Mouse (Mus musculus) myocyte (in vitro differentiated cells): ENCODE results near the gene Alb. TPM values are rescaled to one million over a fixed set of nuclear protein-coding genes. Genes with fewer than 3 reads are reported as not detected.

ENCODE experiments used
- H3K27me3 ChIP-seq: one replicate; pipeline ENCODE4 v1.6.1; 2011; ENCODE audit not compliant: control insufficient read depth, insufficient read depth, insufficient read length
- H3K36me3 ChIP-seq: one replicate; pipeline ENCODE4 v1.6.1; 2011; ENCODE audit not compliant: control insufficient read depth, insufficient read depth
- H3K4me2 ChIP-seq: one replicate; pipeline ENCODE4 v1.6.1; 2011; ENCODE audit warnings: low read depth, control low read depth
- H3K4me3 ChIP-seq: one replicate; pipeline ENCODE4 v1.5.1; 2011; ENCODE audit warnings: mild to moderate bottlenecking, control low read depth, moderate library complexity
- H3K79me2 ChIP-seq: one replicate; pipeline ENCODE4 v1.6.1; 2011; ENCODE audit not compliant: control insufficient read depth, insufficient read depth
- H3ac ChIP-seq: one replicate; pipeline ENCODE4 v1.6.1; 2011; ENCODE audit not compliant: control insufficient read depth, insufficient read length
- CEBPB ChIP-seq: IDR thresholded peaks from 2 replicates; pipeline ENCODE4 v1.6.1; 2011; ENCODE audit warnings: mild to moderate bottlenecking, moderate library complexity; ENCODE audit not compliant: poor library complexity, insufficient read depth, severe bottlenecking
- E2F4 ChIP-seq: IDR thresholded peaks from one replicate; pipeline ENCODE4 v1.6.1; 2011; ENCODE audit warnings: mild to moderate bottlenecking, control low read depth, moderate library complexity; ENCODE audit not compliant: insufficient read depth
- MAX ChIP-seq: IDR thresholded peaks from one replicate; pipeline ENCODE4 v1.6.1; 2011; ENCODE audit warnings: low read depth, mild to moderate bottlenecking, control low read depth
- MYOD1 ChIP-seq, 3 experiments: IDR thresholded peaks; one replicate each; pipeline ENCODE4 v1.6.1; 2011; ENCODE audit warnings: control low read depth in 2 of 3, low read depth in 2 of 3, mild to moderate bottlenecking in 2 of 3, moderate library complexity in 1 of 3; ENCODE audit not compliant: insufficient read length in 2 of 3, control insufficient read depth in 1 of 3
- MYOG ChIP-seq, 3 experiments: IDR thresholded peaks; one replicate each; pipeline ENCODE4 v1.6.1; 2011; ENCODE audit warnings: control low read depth in 2 of 3, low read depth in 2 of 3, mild to moderate bottlenecking in 2 of 3; ENCODE audit not compliant: insufficient read length in 2 of 3, control insufficient read depth in 1 of 3, insufficient read depth in 1 of 3
- POLR2A ChIP-seq: IDR thresholded peaks from one replicate; pipeline ENCODE4 v1.6.1; 2011; ENCODE audit warnings: low read depth, mild to moderate bottlenecking, control low read depth, moderate library complexity; ENCODE audit not compliant: insufficient read length
- POLR2AphosphoS2 ChIP-seq: IDR thresholded peaks from one replicate; pipeline ENCODE4 v1.6.1; 2011; ENCODE audit warnings: low read depth, control low read depth; ENCODE audit not compliant: insufficient read length
- REST ChIP-seq: IDR thresholded peaks from one replicate; pipeline ENCODE4 v1.6.1; 2011; ENCODE audit warnings: mild to moderate bottlenecking, control low read depth, moderate library complexity; ENCODE audit not compliant: insufficient read depth, insufficient read length
- SRF ChIP-seq: IDR thresholded peaks from one replicate; pipeline ENCODE4 v1.6.1; 2011; ENCODE audit warnings: low read depth; ENCODE audit not compliant: control insufficient read depth, insufficient read length
- TCF12 ChIP-seq: IDR thresholded peaks from one replicate; pipeline ENCODE4 v1.6.1; 2011; ENCODE audit warnings: mild to moderate bottlenecking, control low read depth; ENCODE audit not compliant: poor library complexity, insufficient read depth, severe bottlenecking
- TCF3 ChIP-seq: IDR thresholded peaks from one replicate; pipeline ENCODE4 v1.6.1; 2011; ENCODE audit warnings: low read depth, control low read depth; ENCODE audit not compliant: insufficient read length
- USF1 ChIP-seq: IDR thresholded peaks from one replicate; pipeline ENCODE4 v1.6.1; 2011; ENCODE audit warnings: low read depth, mild to moderate bottlenecking, control low read depth, moderate library complexity
- polyA plus RNA-seq: library from polyadenylated mRNA; unstranded; fragments of >200 nt; fragmentation: generic; extraction: Trizol; gene quantifications from one replicate; pipeline ENCODE4 v1.2.1, GENCODE M21; 2012; ENCODE audit warnings: missing spikeins

Gene Alb
- polyA plus RNA-seq, 1 experiment = not detected

DNA sequence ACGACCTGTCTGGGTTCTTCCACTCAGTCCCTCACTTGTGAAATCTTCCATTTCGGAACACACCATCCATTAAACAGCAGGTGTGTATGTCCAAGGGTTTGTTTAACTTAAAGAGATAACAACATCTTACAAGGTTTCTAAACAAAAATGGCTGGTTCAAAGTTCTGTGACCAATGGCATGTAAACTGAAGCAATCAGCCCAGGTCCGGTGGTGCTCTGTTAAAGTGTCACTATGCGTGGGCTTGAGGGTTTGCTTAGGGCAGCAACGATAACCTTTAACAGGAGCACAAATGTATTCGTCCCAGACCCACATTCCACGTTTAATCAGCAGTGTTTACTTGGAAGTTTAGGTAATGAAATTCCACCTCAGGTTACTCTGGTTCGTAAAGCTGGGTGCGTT, 29.6 kb upstream of the Alb start:
- Histone ChIP-seq H3K36me3 (no peaks in the 10 kb centered on the region), H3K27me3 (peaks cover 8% of the 10 kb centered on the region), H3K4me2 (no peak overlapping the region), H3ac (no peak overlapping the region), H3K79me2 (no peaks in the 10 kb centered on the region), H3K4me3 (no peak overlapping the region)
- TF ChIP-seq CEBPB (no peak), REST (no peak), TCF12 (no peak), POLR2AphosphoS2 (no peak), TCF3 (no peak), E2F4 (no peak), MYOD1 (IDR thresholded peaks at IDR 0.05; ENCODE audit: control insufficient read depth in 1 of 3, insufficient read length in 2 of 3, low read depth in 2 of 3) (no peak), POLR2A (no peak)

DNA sequence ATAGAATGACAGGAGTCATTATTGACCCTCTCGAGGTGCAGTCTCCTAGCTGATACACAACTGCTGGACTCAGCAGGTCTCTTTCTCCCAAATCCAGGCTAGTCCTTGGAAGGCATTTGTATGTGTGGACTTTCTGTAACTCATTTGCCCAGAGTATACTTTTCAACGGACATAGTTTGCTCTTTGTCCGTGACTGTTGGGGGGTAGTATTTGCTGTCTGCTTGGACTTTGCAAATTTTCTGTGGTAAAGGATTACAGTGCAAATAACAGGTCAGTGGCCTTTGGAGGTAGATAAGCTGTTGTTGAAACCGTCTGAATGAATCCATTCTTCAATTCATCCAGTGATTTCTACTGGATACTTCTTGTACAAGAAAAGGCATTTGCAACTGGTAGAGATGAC, 21.5 kb upstream of the Alb start:
- Histone ChIP-seq H3K36me3 (no peaks in the 10 kb centered on the region), H3K27me3 (no peaks in the 10 kb centered on the region), H3K4me3 (no peak overlapping the region), H3K4me2 (no peak overlapping the region), H3K79me2 (no peaks in the 10 kb centered on the region), H3ac (no peak overlapping the region)
- TF ChIP-seq POLR2A (no peak), USF1 (no peak), REST (no peak), TCF3 (no peak), MAX (no peak), CEBPB (no peak)

DNA sequence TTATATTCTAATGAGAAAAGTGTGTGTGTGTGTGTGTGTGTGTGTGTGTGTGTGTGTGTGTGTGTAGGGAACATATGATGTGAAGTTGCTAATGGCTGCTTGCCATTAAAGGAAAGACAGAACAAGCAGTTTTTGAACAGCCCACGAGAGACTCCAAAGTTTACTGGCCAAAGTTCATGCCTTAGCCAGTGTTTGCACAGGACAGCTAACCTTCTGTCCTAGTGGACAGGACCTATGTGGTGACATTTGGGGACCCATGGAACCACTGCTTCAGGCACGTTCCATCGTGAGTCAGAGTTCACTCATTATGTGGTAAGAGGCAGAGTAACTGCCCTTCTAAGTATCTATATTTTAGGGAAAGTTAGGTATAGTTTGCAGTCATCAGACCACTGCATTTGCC, 13.1 kb upstream of the Alb start:
- no peaks in the 10 kb centered on the region for H3K36me3 ChIP-seq
- H3K4me3 ChIP-seq = no peak overlapping the region
- H3ac ChIP-seq = no peak overlapping the region
- no peaks in the 10 kb centered on the region for H3K27me3 ChIP-seq
- no peaks in the 10 kb centered on the region for H3K79me2 ChIP-seq
- TF ChIP-seq SRF = no peak
- no peak for TF ChIP-seq POLR2A
- no peak for TF ChIP-seq POLR2AphosphoS2
- TF ChIP-seq TCF12 = no peak
- TF ChIP-seq MYOG (IDR thresholded peaks at IDR 0.05; ENCODE audit: control insufficient read depth in 1 of 3, insufficient read depth in 1 of 3, insufficient read length in 2 of 3, low read depth in 2 of 3) = no peak
- TF ChIP-seq TCF3 = no peak
- TF ChIP-seq USF1 = no peak
- no peak for TF ChIP-seq MYOD1 (IDR thresholded peaks at IDR 0.05; ENCODE audit: control insufficient read depth in 1 of 3, insufficient read length in 2 of 3, low read depth in 2 of 3)
- no peak overlapping the region for H3K4me2 ChIP-seq

- TF ChIP-seq MYOG (IDR thresholded peaks at IDR 0.05; ENCODE audit: control insufficient read depth in 1 of 3, insufficient read depth in 1 of 3, insufficient read length in 2 of 3, low read depth in 2 of 3) (no peak), CEBPB (no peak), E2F4 (no peak), TCF3 (no peak), POLR2A (no peak), MAX (no peak), POLR2AphosphoS2 (no peak), MYOD1 (IDR thresholded peaks at IDR 0.05; ENCODE audit: control insufficient read depth in 1 of 3, insufficient read length in 2 of 3, low read depth in 2 of 3) (no peak), USF1 (no peak), REST (no peak), TCF12 (no peak), SRF (no peak)
- no peak overlapping the region for H3K4me3 ChIP-seq
- no peak overlapping the region for H3K4me2 ChIP-seq
- no peaks in the 10 kb centered on the region for H3K36me3 ChIP-seq
- no peaks in the 10 kb centered on the region for H3K79me2 ChIP-seq
- H3ac ChIP-seq = no peak overlapping the region
- H3K27me3 ChIP-seq = no peaks in the 10 kb centered on the region
Measured at GRCm38 (mm10) chr5:90449961-90450360, 10.7 kb upstream of the Alb start.

DNA sequence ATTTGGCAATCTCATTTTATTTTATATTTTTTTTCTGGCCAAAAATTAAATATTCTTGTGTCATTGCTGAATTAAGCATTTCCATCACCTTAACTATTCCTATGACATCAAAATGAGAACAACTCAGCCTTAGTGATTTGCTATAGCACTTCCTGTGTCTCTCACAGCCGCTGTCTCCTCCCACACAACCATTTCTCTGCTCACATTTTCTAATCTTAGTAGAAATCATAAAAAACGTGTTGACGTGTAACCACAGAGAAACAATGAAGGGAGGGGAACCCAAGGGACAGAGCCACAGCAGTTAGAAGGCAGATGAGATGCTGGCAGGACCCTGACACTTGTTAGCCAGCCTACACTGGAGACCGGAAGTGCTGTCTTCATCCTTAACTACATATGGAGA, 8.0 kb upstream of the Alb start:
- TF ChIP-seq POLR2AphosphoS2 (no peak), REST (no peak), CEBPB (no peak), TCF3 (no peak), TCF12 (no peak), MYOG (IDR thresholded peaks at IDR 0.05; ENCODE audit: control insufficient read depth in 1 of 3, insufficient read depth in 1 of 3, insufficient read length in 2 of 3, low read depth in 2 of 3) (no peak), POLR2A (no peak), MAX (no peak), USF1 (no peak), SRF (no peak), MYOD1 (IDR thresholded peaks at IDR 0.05; ENCODE audit: control insufficient read depth in 1 of 3, insufficient read length in 2 of 3, low read depth in 2 of 3) (no peak), E2F4 (no peak)
- Histone ChIP-seq H3K36me3 (no peaks in the 10 kb centered on the region), H3ac (no peak overlapping the region), H3K79me2 (no peaks in the 10 kb centered on the region), H3K4me3 (no peak overlapping the region), H3K27me3 (no peaks in the 10 kb centered on the region), H3K4me2 (no peak overlapping the region)
